In genomic region chrX:35888087-35888895, GRCm38 (mm10) we compare ENCODE assay signal across 8 mouse cellular contexts. TPM values are rescaled to one million over a fixed set of nuclear protein-coding genes. Genes with fewer than 3 reads are reported as not detected.
A peak's percentile ranks its signal among the peaks of the same experiment; 100 is the strongest.
DNase-seq lines count a peak whose midpoint lies in the region; ATAC-seq and TF ChIP-seq lines count a peak whose summit lies in the region.

TSS of gene Dock11 (plus strand) at chrX:35888832.

- H3K27ac ChIP-seq in lung, embryonic 16.5 days (ENCODE audit: low read length) = 0 out of 2 replicates have a peak within 1 kb of the TSS, but pooled peaks have one; percentile 10
- H3K27ac ChIP-seq in olfactory bulb, adult 2 months (ENCODE audit: insufficient read depth, low read depth, low read length) = peak within 1 kb of the TSS; percentile 13; the same call in 1 of the 2 replicates
- H3K27ac ChIP-seq in thymus, adult 2 months (ENCODE audit: control insufficient read depth, insufficient read depth, low read length) = peak within 1 kb of the TSS; percentile 83

- H3K4me2 ChIP-seq in lung, embryonic 16.5 days (ENCODE audit: low read depth, low read length) = peak within 1 kb of the TSS; percentile 68

- TF ChIP-seq POLR2A in olfactory bulb, adult 2 months (IDR thresholded peaks at IDR 0.05; ENCODE audit: insufficient read depth, low read depth, low read length) = no peak
- TF ChIP-seq POLR2A in thymus, adult 2 months (IDR thresholded peaks at IDR 0.05; ENCODE audit: control insufficient read depth, extremely low read depth, insufficient read depth, low read length, poor library complexity) = peak; percentile 49; the same call in 1 of the 2 replicates

- no peaks in the 10 kb centered on the region for H3K36me3 ChIP-seq in lung, embryonic 16.5 days (ENCODE audit: control insufficient read depth, insufficient read depth, low read length)
- H3K36me3 ChIP-seq in thymus, adult 2 months (ENCODE audit: control insufficient read depth, insufficient read depth, low read length) = no peaks in the 10 kb centered on the region

- no peaks in the 10 kb centered on the region for H3K4me1 ChIP-seq in lung, embryonic 16.5 days (replicated peaks; ENCODE audit: control insufficient read depth, insufficient read depth, low read length)
- H3K4me1 ChIP-seq in olfactory bulb, adult 2 months (ENCODE audit: control insufficient read depth, insufficient read depth, low read length) = peaks cover 4% of the 10 kb centered on the region; the same call in 1 of the 2 replicates
- H3K4me1 ChIP-seq in thymus, adult 2 months (replicated peaks; ENCODE audit: control insufficient read depth, insufficient read depth, low read length) = peaks cover 15% of the 10 kb centered on the region

- H3K4me3 ChIP-seq in lung, embryonic 16.5 days (ENCODE audit: low read length) = peak within 1 kb of the TSS; percentile 64
- peak within 1 kb of the TSS; percentile 72 for H3K4me3 ChIP-seq in olfactory bulb, adult 2 months (ENCODE audit: insufficient read depth, low read depth, low read length)
- H3K4me3 ChIP-seq in thymus, adult 2 months (ENCODE audit: control insufficient read depth, insufficient read depth, low read length) = peak within 1 kb of the TSS; percentile 93

- TF ChIP-seq CTCF in olfactory bulb, adult 2 months (IDR thresholded peaks at IDR 0.05; ENCODE audit: insufficient read depth, low read depth, low read length) = no peak
- TF ChIP-seq CTCF in thymus, adult 2 months (IDR thresholded peaks at IDR 0.05; ENCODE audit: borderline replicate concordance, control insufficient read depth, extremely low read depth, insufficient read depth, low read length, poor library complexity) = no peak; the same call in 1 of the 2 replicates

- WGBS in lung, embryonic 16.5 days = 10% methylated on average over 37 of the region's 38 CpGs
- 24% methylated on average over 37 of the region's 38 CpGs for WGBS in olfactory bulb, adult 2 months
- WGBS in thymus, adult 2 months = 5% methylated on average over 30 of the region's 38 CpGs

- peak within 1 kb of the TSS; percentile 73 for H3K9ac ChIP-seq in lung, embryonic 16.5 days (ENCODE audit: low read length)

- ATAC-seq in lung, embryonic 16.5 days (ENCODE audit: low read depth) = peak; percentile 87

- H3K27me3 ChIP-seq in lung, embryonic 16.5 days (ENCODE audit: control insufficient read depth, insufficient read depth, low read depth, low read length) = no peaks in the 10 kb centered on the region
- no peaks in the 10 kb centered on the region for H3K27me3 ChIP-seq in thymus, adult 2 months (ENCODE audit: control insufficient read depth, insufficient read depth, low read length)

- H3K9me3 ChIP-seq in lung, embryonic 16.5 days (ENCODE audit: control insufficient read depth, low read length) = no peaks in the 10 kb centered on the region

- DNase-seq in MEL-GATA-1-ER (ENCODE audit: extremely low read depth, low read depth) = peak; percentile 41
- DNase-seq in cerebellum, adult 8-10 months = peak; percentile 20
- peak; percentile 46 for DNase-seq in forelimb bud, embryonic 11.5 days (ENCODE audit: low read depth, low spot score)
- DNase-seq in heart, postnatal 4 days = peak; percentile 60
- peak; percentile 23 to 24 for DNase-seq in layer of hippocampus, adult 8-10 months (ENCODE audit: low spot score in 2 of 2)
- peak; percentile 79 for DNase-seq in thymus, adult 2 months

RNA-seq across cellular contexts. Expression of gene Dock11, which starts in this region (rescaled TPM):
- 10 to 100 TPM; 10.6 to 10.7 TPM for total RNA-seq in heart, postnatal 4 days (2021)
- 10 to 100 TPM; 12.8 to 14.4 (median 13.7) TPM for total RNA-seq in layer of hippocampus, adult 8-10 months (2022)
- polyA plus RNA-seq in lung, embryonic 16.5 days (2015; fragmentation: Nextera tagmentation; extraction: Ambion mirVana) = 6.6 and 6.8 TPM in 2 replicates
- polyA plus RNA-seq in olfactory bulb, adult 2 months (2012; ENCODE audit: insufficient read depth, insufficient read length, low replicate concordance, missing spikeins) = 45.5 TPM in 1 of 2 replicates, not detected in the other
- polyA plus RNA-seq in thymus, adult 2 months (2012; rRNA removed) = 11.0 and 11.4 TPM in 2 replicates

Comparison
In these comparisons a context has a peak if more than half of its experiments do, and no peak if none do; other contexts are left out.
1. Peak in every context shown above with its lines: DNase-seq, ATAC-seq, H3K4me3 ChIP-seq and H3K27ac ChIP-seq.
2. DNase-seq: peak in every context shown above with its lines; median percentile 79 in thymus, adult 2 months; 60 in heart, postnatal 4 days; 46 in forelimb bud, embryonic 11.5 days; 41 in MEL-GATA-1-ER; 24 in layer of hippocampus, adult 8-10 months; 20 in cerebellum, adult 8-10 months.
3. H3K27ac ChIP-seq: peak in every context shown above with its lines; median percentile 83 in thymus, adult 2 months; 13 in olfactory bulb, adult 2 months; 10 in lung, embryonic 16.5 days.